Mouse (Mus musculus) left cerebral cortex, adult 9 months (tissue): ENCODE data around the gene Prdm15.

Experiments used
- DNase-seq, 2 experiments: peaks; one replicate each; pipeline ENCODE4 v3.0.0; 2022; ENCODE audit warnings: low spot score in 2 of 2

Prdm15 gene

DNA sequence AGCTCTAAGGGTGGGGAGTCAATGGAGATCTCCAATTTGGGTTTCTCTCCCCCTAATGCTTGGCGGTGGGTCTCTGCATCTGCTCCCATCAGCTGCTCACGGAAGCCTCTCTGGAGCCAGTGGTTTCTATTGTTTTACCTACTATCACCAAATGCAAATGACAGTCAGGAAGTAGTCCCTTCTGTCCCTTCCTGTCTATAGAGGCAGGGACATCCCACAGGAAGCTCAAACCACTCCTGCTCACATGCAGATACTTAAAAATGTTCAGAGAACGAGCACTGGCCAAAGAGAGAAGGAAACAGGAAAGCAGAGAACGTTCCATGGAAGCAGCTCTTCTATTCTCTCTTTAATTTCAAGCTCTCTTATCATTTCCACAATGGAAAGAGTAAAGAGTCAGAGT is 32.1 kb downstream of the Prdm15 start:
- DNase-seq: no peak

DNA sequence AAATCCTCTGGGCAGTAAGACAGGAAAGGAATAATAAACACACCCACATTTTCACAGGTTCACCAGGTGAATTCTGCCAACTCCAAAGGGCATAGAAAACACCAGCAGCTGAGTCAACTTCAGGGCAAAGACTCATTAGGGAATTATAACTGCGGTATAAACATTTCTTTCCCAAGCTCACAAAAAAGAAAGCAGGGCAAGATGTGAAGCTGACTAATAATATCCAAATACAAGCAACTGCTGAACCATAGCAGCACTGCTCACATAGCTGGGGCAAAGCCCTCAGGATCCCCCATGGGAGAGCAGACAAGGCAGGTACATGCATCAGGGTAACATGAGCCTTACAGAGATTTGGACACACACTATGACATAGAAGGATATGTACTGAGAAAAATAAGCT is 34.2 kb downstream of the Prdm15 start:
- no peak for DNase-seq

DNA sequence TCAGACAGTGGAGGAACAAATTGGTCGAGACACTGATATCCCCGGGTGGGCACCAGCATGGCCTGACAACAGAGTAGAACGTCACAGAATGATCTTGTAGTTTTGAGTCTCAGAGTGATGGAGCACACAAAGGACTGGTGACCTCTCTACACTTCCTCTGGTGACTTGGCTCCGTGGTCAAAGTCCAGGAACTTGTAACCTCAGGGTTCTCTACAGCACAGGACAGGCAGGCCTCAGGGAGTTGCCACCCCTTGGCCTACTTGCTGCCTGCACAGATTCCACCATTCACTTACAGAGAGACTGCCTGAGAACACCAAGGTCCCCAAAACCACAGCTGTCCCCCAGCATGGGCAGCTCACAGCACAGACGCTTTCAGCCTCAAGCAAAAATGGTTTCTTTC is 36.4 kb downstream of the Prdm15 start:
- DNase-seq: no peak

DNA sequence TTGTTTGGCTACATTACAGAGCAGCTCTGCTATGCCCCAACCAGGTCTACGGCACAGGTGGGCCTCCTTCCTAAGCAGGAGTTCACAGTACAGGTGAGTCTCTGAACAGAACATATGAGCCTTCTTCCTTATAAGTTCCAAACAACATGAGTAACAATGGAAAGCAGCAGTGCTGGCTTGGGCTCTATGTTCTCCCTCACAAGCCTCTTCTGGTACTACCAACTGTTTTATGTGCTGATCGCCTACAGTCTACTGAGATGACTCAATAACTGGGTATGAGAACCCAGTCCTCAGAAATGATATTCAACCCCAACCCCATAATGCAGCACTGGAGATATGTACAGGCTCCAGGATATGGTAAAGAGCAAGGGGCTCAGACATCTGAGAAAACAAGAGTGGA is 37.6 kb downstream of the Prdm15 start:
- DNase-seq: no peak

DNA sequence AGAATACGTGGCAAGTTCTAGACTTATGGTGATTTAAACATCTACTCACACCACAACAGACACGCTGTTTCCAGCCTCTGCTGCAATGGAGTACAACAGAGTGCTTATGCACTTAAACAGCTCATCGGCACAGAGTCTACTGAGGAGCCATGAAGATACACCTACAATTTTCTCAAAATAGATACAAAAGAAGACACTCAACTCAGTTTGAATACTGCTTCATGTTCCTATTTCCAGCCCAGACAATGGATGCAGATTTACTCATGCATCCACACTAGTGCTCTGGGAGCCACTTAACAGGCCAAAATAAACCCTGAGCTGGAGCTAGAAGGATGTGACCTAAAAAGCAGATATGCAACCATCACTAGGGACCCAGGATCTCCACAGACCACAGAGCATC is 42.8 kb downstream of the Prdm15 start:
- peak; percentile 44 to 58 for DNase-seq

DNA sequence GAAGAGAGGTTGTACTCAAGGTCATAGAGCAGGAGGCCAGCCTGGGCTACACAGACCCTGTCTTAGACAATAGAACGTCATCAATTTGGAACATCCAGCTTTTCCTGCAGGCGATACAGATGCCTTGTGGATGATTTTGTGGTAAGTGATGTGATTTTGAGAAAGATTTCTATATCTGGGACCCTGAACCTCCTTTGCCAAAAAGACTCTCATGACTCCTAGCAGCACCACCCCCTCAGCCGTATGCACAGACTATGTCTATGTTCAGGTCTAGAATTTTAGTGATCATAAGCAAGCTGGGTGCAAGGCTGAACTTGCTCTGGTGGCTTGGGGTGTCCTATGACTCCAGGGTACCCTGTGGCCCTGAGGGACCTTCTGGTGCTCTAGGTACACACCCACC is 46.0 kb downstream of the Prdm15 start:
- DNase-seq: peak in 1 of 2 experiments; percentile 21

DNA sequence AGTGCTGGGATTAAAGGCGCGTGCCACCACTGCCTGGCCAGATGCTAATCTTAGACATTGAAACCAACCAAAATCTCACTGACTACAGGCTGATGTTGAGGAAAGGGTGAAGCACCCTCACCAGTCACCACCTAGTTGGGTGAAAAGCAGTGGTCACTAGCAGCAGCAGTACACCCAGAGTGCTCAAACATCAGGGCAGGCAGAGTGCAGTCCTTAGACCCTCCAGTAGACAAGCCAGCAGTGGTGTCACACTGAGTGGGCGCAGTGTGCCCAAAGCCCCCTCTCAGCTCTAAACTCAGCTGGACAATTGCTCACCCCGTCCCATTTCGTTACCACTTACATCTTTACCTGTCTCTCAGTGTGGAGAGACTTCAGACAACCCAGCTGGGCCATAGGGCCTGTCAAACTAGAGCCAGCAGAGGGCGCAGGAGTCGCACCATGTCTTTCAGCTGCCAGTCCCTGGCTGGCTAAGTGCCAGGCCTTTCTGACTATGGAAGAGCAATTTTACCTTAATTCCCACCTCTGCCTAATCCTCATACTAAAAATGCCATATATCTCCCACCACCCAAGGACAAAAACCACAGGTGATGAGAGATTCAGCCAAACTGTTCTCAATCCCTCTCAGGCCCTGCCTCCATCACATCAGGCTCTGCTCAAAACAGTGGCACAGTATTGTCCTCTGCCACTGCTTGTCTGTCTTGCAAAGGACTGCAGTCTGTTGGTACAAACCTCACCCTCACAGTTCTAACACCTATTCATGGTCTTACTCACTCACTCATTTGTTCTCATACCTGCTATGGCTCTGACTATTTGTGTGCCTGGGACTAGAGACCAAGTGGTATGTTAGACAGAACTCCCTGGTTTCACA is 46.7 kb downstream of the Prdm15 start:
- DNase-seq: peak; percentile 46 to 81

DNA sequence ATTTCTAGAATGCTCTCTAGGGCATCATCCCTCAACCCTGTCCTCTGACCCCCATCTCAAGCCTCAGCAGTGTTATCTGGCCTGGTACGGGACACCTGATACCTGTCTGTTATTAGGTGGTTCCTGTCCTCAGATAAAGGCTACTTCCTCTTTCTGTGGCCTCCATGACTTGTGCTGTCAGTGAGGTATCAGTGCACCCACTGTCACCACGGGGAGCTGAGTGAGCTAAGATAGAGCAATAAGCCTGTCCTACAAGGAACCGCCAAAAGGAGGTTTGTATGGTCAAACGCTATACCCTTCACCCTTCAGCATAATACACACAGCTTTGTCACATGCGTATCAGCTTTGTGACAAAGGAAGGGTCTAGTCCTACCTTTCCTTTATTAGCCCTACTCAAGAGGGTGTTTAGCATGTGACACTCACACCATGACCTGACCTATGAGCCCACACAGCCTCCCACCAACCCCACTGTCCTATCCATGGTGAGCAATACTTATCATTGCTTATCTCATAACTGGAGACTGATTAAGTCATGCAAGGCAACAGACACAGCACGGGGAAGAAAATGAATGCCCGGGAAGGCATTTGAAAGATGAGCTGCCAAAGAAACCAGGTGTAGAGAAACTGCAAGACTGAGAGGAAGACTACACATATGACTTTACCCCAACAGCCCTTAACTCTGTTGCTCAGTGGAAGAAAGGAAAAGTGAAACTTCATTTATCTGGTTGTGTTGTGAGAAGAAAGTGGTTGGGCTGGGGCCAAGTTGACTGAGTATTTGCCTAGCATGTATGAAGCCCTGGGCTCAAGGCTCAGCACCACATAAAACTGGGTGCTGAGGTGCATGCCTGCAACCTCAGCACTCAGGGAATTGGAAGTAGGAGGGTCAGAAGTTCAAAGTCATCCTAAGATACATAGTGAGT is 53.4 kb downstream of the Prdm15 start:
- DNase-seq: no peak

DNA sequence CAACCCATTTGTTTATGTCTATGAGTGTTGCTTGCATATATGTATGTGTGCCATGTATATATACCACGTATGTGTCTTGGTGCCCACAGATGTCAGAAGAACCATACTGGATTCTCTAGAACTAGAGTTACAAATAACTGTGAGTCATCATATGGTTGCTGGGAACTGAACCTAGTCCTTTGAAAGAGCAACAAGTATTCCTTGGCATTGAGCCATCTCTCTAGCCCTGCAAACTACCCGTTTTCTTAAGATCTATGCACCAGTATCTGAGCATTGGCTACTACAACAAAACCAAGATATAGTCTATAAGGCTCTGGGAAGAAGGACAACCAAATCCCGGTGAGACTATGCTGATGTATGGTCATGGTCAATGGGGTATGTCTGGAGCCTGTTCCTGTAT is 54.4 kb downstream of the Prdm15 start:
- DNase-seq: no peak

DNA sequence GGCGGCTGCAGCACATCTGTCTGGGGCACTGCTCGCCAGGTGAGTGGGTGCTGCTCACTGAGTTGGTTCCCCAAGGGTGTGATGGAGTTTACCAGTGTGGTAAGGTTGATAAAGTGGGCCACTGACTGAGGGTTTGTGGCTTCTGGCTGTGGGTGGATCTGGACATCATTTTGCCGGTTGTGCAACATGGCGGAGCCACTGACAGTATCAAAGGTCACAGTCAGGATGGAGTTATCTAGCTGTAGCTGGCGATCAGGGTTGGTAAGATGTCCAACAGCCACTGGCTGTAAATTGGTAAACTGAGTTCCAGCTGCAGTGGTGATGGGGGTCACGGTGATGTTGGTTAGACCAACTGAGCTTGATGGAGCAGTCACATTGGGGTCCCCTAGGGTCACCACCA is 57.4 kb downstream of the Prdm15 start:
- no peak for DNase-seq

DNA sequence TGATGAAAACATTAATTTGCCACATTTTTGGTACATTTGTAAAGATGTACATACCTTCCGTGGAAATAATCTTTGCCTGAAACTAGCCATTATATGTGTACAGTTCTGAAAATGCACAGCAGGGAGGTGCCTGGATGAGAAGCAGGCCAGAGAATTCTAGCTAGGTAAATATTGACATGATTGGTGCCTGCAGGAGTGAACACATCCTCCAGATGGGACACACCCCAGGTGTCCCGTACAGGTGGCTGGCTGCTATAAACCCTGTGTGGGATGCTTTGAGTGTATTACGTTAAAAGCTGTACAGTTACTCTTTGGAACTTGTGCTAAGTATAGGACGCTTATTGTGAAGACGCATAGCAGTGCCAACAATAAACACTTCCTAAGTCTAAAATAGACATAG is 68.6 kb downstream of the Prdm15 start:
- DNase-seq: no peak

DNA sequence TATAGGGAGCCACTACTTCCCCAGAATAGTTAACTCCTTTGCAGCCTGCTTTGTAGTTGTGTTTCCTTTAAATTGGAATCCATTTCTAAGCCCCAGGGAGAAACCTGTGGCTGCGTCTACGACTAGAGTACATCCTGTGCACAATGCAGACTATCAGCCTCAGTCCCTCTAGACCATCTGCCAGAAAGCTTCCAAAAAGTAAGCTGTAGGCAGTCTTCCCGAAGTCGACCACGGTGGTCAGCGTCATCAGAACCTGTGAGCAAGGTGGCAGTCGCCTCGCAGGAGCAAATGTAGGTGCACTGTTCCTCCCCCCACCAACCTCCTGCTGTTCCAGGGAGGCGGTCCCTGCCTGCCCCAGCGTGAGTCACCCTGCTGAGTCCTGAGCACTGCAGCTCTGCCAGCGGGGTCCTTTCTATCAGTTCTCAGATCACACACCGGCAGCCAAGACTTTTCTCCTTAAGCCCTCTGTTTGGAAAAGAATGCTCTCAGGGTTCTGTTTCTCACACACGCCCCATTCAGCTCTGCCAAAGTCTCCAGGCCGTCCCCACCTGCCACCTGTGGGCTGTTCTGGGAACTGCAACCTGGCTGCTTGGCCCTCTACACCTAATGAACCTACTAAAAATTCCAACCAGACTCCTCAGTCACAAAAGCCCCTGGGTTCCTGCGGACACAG is 73.2 kb downstream of the Prdm15 start:
- DNase-seq: peak in 1 of 2 experiments; percentile 84

DNA sequence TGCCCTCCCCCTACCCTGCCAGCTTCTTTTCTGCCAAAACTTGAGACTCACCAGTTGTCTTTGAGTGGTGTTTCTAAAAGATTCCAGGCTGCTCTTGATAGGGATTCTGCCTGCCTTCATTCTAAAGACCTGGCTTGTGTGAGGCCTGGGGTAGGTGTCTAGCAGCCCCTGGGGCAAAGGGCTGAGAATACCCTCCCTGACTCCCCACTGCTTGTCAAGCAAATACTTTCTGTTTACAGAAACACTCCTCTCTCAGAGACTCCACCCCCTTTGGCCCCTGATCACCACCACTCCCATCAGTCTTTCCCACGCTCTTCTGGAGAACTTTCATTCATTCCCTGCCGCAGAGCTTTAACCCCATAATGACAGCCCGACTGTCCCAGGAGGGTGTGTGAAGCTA is 85.1 kb downstream of the Prdm15 start:
- no peak for DNase-seq

DNA sequence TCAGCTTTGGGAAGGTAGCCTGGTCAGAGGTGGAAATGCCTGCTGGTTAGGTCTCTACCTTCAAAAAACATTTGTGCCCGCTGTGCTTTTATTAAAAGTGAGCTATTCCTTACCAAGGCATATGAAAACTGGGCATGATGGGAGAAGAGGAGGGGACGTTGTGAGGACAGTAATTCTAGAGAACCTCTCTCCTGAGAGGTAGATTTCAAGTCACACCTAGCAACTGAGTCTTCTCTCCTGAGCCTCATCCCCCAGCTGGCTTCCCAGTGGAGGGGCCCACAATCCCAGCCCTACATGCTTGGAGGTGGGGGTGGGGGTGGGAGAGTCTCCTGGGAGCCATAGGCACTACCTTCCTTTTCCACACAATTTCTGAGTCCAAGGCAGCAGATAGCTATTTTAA is 87.0 kb downstream of the Prdm15 start:
- no peak for DNase-seq

DNA sequence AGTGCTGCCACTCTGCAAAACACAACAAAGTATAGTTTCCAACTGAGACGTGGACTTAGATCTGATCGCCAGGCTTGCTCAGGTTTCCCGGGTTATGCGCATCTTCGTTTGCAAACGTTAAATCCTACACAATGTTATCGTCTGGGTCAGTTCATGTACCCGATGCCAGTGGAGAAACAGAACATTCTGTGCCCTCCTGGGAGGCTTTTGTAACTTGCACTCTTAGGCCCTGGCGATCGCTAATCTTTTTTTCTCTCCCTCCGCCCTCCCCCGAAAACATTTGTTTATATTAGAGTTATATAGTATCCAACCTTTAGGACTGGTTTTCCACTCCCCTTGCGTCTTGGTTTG is 87.7 kb downstream of the Prdm15 start:
- DNase-seq: no peak

DNA sequence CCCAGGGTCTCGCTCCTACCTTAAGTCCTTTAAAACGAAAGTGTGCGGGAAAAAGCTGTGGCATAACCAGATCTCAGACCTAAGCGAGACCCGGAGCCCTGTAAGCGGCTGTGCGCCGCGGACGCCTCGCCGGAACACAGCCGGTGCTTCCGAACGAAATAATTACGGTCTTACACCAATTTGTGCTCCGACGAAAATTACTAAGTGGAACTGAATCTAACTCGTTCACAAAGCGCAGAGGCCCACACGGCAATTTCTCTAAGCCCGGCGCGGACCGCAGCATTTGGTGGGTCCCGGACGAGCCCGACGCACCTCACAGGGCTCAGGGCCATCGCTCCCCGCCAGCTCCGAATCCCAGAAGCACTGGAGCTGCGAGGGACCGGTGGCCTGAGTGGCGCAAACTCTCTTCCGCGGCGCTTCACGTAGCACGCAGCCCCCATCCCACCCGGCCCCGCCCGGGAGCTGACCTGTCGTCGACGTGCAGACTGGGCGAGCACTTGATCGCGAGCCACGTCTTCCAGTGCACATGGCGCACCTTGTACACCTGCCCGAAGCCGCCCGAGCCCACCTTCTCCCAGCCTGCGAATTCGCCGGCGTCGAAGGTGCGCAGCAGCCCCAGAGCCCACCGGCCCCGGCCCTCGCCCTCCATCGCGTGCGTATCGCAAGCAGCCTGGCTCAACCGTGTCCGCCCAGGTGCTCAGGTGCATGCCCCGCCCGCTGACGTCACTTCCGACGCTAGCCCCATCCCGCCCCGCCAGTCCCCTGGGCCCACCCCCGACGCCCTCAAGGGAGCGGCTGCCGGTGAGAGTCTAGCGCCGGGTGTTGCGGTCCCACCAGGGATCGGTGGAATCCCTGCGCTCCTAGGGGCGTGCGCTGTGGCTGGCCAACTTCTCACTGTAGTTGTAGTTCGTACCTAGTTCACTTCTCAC is 88.3 kb downstream of the Prdm15 start, which contains the start of gene Ripk4:
Gene Ripk4 (minus strand): TSS at position 727 of the 929 bp plus-strand sequence.
- no peak for DNase-seq

DNA sequence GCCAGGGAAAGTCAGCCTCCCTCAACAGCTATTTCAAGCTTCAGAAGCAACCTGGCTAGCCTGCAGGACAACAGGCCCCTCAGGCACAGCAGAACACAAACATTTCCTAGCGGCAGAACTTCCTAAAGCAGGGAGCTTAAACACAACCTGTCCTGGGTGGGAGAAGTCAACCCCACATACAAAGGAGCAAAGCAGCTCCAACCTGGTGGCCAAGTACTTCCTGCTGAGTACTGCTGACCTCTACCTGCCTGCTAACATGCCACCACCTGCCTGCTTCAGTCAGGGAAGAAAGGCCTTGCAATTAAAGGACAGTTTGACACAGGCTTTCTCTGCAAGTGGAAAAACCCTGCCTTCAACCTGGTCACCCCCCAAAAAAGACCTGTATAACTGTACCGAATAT is 89.9 kb downstream of the Prdm15 start:
- no peak for DNase-seq

DNA sequence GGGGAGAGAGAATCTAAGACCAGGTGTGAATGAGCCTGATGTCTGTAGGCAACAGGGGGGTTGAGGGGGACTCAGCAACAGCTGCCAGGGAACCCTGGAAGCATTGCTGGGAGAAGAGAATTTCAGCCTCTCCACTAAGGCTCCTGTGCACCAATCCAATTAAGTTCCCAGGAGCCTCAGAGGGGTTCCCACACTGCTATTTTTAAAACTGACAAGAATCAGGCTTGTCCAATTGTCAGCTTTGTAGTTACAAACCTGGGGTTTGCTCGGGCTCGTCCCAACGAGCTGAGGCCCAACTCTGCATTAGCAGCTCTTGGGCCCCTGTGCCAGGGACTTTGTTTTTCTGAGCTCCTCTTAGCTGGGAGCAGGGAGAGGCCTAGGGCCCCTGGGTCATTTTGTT is 92.0 kb downstream of the Prdm15 start:
- DNase-seq: no peak

DNA sequence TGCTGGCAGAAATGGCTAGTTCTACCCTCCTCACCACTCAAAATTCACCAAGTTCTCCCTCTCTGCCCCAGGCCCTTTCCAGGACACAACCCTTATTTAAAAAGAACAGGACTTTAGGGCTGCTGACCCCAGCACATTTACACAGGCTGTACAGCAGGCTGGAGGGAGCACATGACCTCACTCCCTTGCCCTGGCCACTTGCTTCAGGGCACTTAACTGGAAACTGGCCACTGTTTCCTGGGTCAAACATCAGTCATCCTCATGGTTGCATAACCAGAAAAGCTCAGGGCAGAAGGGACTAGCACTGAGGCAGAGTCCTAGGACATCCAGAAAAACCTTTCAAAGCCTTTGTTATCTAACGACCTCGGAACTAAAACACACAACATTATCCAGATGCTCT is 93.4 kb downstream of the Prdm15 start:
- DNase-seq: no peak

DNA sequence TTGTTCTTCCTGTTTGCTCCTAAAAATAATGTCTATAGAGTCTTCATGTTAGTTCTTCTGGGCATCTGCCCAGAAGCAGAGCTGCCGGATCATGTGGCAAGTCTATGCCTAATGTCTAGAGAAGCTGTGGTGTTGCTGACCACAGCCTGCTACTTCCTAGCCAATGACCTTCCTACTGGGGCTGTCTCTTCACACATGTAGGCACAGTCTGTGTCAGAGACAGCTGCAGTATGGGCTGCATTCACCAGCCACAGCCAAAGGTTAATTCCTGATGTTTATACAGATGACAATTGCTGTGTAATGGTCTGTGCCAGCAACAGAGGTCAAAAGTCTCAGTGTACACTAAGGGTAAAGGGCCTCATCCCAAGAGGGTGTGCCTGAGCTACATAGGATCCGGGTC is 95.2 kb downstream of the Prdm15 start:
- DNase-seq: no peak

DNA sequence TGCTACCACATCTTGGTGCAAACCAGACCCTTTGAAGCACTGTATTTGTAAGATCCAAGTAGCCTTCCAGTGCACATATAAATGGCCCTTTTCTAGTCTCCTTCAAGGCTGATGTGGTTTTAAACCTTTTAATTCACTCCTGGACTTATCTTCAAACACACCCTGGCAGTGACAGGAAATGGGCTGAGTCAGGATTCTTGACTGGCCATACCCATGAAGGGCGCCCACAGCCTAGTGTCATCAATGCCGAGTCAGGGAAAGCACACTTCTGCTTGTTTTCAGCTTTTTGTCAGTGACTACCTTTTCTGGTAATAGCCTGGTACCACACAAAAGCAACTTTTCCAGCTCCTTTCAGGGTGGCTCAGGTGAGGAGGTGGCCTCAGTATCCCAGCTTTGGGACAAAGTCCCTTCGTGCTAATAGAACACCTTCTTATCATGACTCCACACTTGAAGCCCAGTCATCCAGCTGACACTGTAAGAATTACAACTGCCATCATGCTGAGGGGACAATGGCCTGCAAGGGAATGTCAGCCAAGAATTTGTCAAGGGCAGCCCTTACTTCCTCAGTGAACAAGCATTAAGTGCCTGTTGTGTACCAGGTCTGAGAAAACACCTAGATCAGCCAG is 99.2 kb downstream of the Prdm15 start:
- DNase-seq: no peak
